Mouse (Mus musculus) heart, postnatal 14 days (tissue): Measurements from ENCODE around the gene Bcl2l1. TPM values are rescaled to one million over a fixed set of nuclear protein-coding genes. Genes with fewer than 3 reads are reported as not detected.
A peak's percentile ranks its signal among the peaks of the same experiment; 100 is the strongest.

Experiments used
- DNase-seq, 2 experiments: peaks; one replicate each; pipeline ENCODE4 v3.0.0; 2021 to 2022
- intact Hi-C: fragments of 180-260 bp; cut with DNase I; formaldehyde crosslinking; loops from one replicate; pipeline ENCODE4 v1.15.1; 2025
- long read RNA-seq, 2 experiments: library from polyadenylated mRNA; stranded (forward); transcript quantifications; one replicate each; pipeline ENCODE4 v2.0.0; 2021
- total RNA-seq, 2 experiments: library from RNA; stranded (reverse); gene quantifications; 2 replicates each; pipeline ENCODE4 v1.2.3; 2021

Gene Bcl2l1
- 10 to 100 TPM; 79.8 to 92.2 TPM for total RNA-seq
- long read RNA-seq, experiment 1, transcript Bcl2l1-202 (3 exons, 2,568 nt), result major isoform, 103 of 161 reads
- long read RNA-seq, experiment 1, transcript Bcl2l1-201 (3 exons, 2,417 nt), result minor isoform, 14 of 161 reads
- long read RNA-seq, experiment 1, partial matches to known transcripts, result 14 of 161 reads
- long read RNA-seq, experiment 1, other reads (novel, unspliced or antisense), result 30 of 161 reads
- long read RNA-seq, experiment 2, transcript Bcl2l1-202 (3 exons, 2,568 nt), result major isoform, 35 of 63 reads
- long read RNA-seq, experiment 2, transcript Bcl2l1-201 (3 exons, 2,417 nt), result minor isoform, 12 of 63 reads
- long read RNA-seq, experiment 2, partial matches to known transcripts, result 3 of 63 reads
- long read RNA-seq, experiment 2, other reads (novel, unspliced or antisense), result 13 of 63 reads

GRCm38 (mm10) chr2:152831019-152831878 is at the start of gene Bcl2l1:
TSS of gene Bcl2l1 (minus strand) at chr2:152831728.
- intact Hi-C loops, result loop anchor here (1.0 to 5.0 kb wide), 3 partner anchors 64 to 214 kb away; no protein-coding TSS in a partner anchor

GRCm38 (mm10) chr2:152880898-152881297 is 49.4 kb upstream of the Bcl2l1 start:
- intact Hi-C loops, result no loop called here
- DNase-seq, result no peak

More at GRCm38 (mm10) chr2:152831019-152831878, at the start of gene Bcl2l1:
- DNase-seq, result peak; percentile 99

- no peak for DNase-seq
- intact Hi-C loops, result no loop called here
Measured at GRCm38 (mm10) chr2:152878239-152878638, 46.7 kb upstream of the Bcl2l1 start.

GRCm38 (mm10) chr2:152863346-152863745 is 31.8 kb upstream of the Bcl2l1 start:
- no peak for DNase-seq
- intact Hi-C loops, result no loop called here

- intact Hi-C loops, result no loop called here
- no peak for DNase-seq
Measured at GRCm38 (mm10) chr2:152862638-152863037, 31.1 kb upstream of the Bcl2l1 start.

- intact Hi-C loops, result no loop called here
- peak in 1 of 2 experiments; percentile 26 for DNase-seq
Measured at GRCm38 (mm10) chr2:152861891-152862290, 30.4 kb upstream of the Bcl2l1 start.

- intact Hi-C loops, result no loop called here
Measured at GRCm38 (mm10) chr2:152859501-152859900, 28.0 kb upstream of the Bcl2l1 start.

GRCm38 (mm10) chr2:152848466-152848865 is 16.9 kb upstream of the Bcl2l1 start:
- DNase-seq, result no peak

More at GRCm38 (mm10) chr2:152859501-152859900, 28.0 kb upstream of the Bcl2l1 start:
- no peak for DNase-seq

GRCm38 (mm10) chr2:152847815-152848302 is 16.3 kb upstream of the Bcl2l1 start, which contains the start of gene Tpx2:
TSS of gene Tpx2 (plus strand) at chr2:152847964.
- DNase-seq, result peak; percentile 96 to 98
- intact Hi-C loops, result no loop called here

More at GRCm38 (mm10) chr2:152848466-152848865, 16.9 kb upstream of the Bcl2l1 start:
- intact Hi-C loops, result no loop called here

GRCm38 (mm10) chr2:152847057-152847814 is 15.7 kb upstream of the Bcl2l1 start:
- intact Hi-C loops, result no loop called here
- DNase-seq, result no peak

- intact Hi-C loops, result no loop called here
- DNase-seq, result no peak
Measured at GRCm38 (mm10) chr2:152842741-152843140, 11.2 kb upstream of the Bcl2l1 start.

GRCm38 (mm10) chr2:152839256-152839655 is 7.7 kb upstream of the Bcl2l1 start:
- no peak for DNase-seq
- intact Hi-C loops, result no loop called here

- peak; percentile 94 to 96 for DNase-seq
- intact Hi-C loops, result loop anchor here (1.0 to 5.0 kb wide), 2 partner anchors 45 to 213 kb away; no protein-coding TSS in a partner anchor
Measured at GRCm38 (mm10) chr2:152830021-152830921, 1.3 kb downstream of the Bcl2l1 start.

GRCm38 (mm10) chr2:152829367-152829881 is 2.1 kb downstream of the Bcl2l1 start:
- DNase-seq, result peak; percentile 25 to 48
- intact Hi-C loops, result no loop called here

- peak in 1 of 2 experiments; percentile 20 for DNase-seq
- intact Hi-C loops, result no loop called here
Measured at GRCm38 (mm10) chr2:152828532-152828931, 3.0 kb downstream of the Bcl2l1 start.

- DNase-seq, result no peak
- intact Hi-C loops, result no loop called here
Measured at GRCm38 (mm10) chr2:152828011-152828370, 3.5 kb downstream of the Bcl2l1 start.

- no peak for DNase-seq
- intact Hi-C loops, result no loop called here
Measured at GRCm38 (mm10) chr2:152827321-152828010, 4.1 kb downstream of the Bcl2l1 start.

GRCm38 (mm10) chr2:152826481-152826880 is 5.0 kb downstream of the Bcl2l1 start:
- intact Hi-C loops, result no loop called here

More at GRCm38 (mm10) chr2:152826481-152826880, 5.0 kb downstream of the Bcl2l1 start:
- no peak for DNase-seq
